Mouse (Mus musculus) spleen, postnatal 36 days (tissue): Measurements from ENCODE around the gene Gm34302.
"Not testable (repeated sequence)": the region's sequence is repeated elsewhere in the genome, so short reads cannot be mapped to it uniquely, and the experiment has no call there.

Experiments used
- DNase-seq, 2 experiments: peaks; one replicate each; pipeline ENCODE4 v3.0.0; 2022; ENCODE audit warnings: low spot score in 2 of 2, mixed read lengths in 1 of 2

The Gm34302 gene

GRCm38 (mm10) chr3:63483726-63484125, at the start of gene Gm34302:
Gene Gm34302, minus strand, starts transcription at chr3:63483879.
- no peak for DNase-seq

- no peak for DNase-seq
Observed at GRCm38 (mm10) chr3:63531847-63532246, 48.2 kb upstream of the Gm34302 start.

GRCm38 (mm10) chr3:63517681-63518080, 34.0 kb upstream of the Gm34302 start:
- DNase-seq, result no peak

- not testable (repeated sequence) for DNase-seq
Observed at GRCm38 (mm10) chr3:63516279-63516678, 32.6 kb upstream of the Gm34302 start.

- no peak for DNase-seq
Observed at GRCm38 (mm10) chr3:63511316-63511715, 27.6 kb upstream of the Gm34302 start.

- DNase-seq, result no peak
Observed at GRCm38 (mm10) chr3:63509484-63509883, 25.8 kb upstream of the Gm34302 start.

GRCm38 (mm10) chr3:63508924-63509323, 25.2 kb upstream of the Gm34302 start:
- DNase-seq, result no peak

GRCm38 (mm10) chr3:63504433-63504832, 20.8 kb upstream of the Gm34302 start:
- no peak for DNase-seq

GRCm38 (mm10) chr3:63494625-63495382, 11.1 kb upstream of the Gm34302 start:
- DNase-seq, result no peak

GRCm38 (mm10) chr3:63493563-63493962, 9.9 kb upstream of the Gm34302 start:
- no peak for DNase-seq

- DNase-seq, result no peak
Observed at GRCm38 (mm10) chr3:63440426-63441125, 43.1 kb downstream of the Gm34302 start.

GRCm38 (mm10) chr3:63439738-63440137, 43.9 kb downstream of the Gm34302 start:
- DNase-seq, result no peak

GRCm38 (mm10) chr3:63438898-63439297, 44.8 kb downstream of the Gm34302 start:
- no peak for DNase-seq
